Mouse (Mus musculus) midbrain, embryonic 16.5 days (tissue): ENCODE data around the gene Rnf157. TPM values are rescaled to one million over a fixed set of nuclear protein-coding genes. Genes with fewer than 3 reads are reported as not detected.

ENCODE experiments used
- ATAC-seq: fragments of 200-750 bp; cut with Nextera tagmentation; 2 replicates; pipeline ENCODE4 v1.8.0; 2017; ENCODE audit warnings: moderate TSS enrichment
- H3K27ac ChIP-seq: fragments of 300-500 bp; sonication (generic); 2 replicates; pipeline ENCODE4 v1.5.1; 2014; ENCODE audit warnings: mild to moderate bottlenecking, low read length, mixed read lengths
- H3K27me3 ChIP-seq: fragments of 300-500 bp; sonication (generic); 2 replicates; pipeline ENCODE4 v1.6.1; 2014; ENCODE audit warnings: low read depth, low read length, mixed read lengths; ENCODE audit not compliant: control insufficient read depth, insufficient read depth
- H3K36me3 ChIP-seq: fragments of 300-500 bp; sonication (generic); 2 replicates; pipeline ENCODE4 v1.6.1; 2014; ENCODE audit warnings: mild to moderate bottlenecking, low read length, moderate library complexity, mixed read lengths; ENCODE audit not compliant: control insufficient read depth, insufficient read depth
- H3K4me1 ChIP-seq: fragments of 300-500 bp; sonication (generic); 2 replicates; pipeline ENCODE4 v1.6.1; 2014; ENCODE audit warnings: mild to moderate bottlenecking, low read length, mixed read lengths; ENCODE audit not compliant: control insufficient read depth, insufficient read depth
- H3K4me2 ChIP-seq: fragments of 300-500 bp; sonication (generic); 2 replicates; pipeline ENCODE4 v1.6.1; 2014; ENCODE audit warnings: mild to moderate bottlenecking, low read length, mixed read lengths
- H3K4me3 ChIP-seq: fragments of 300-500 bp; sonication (generic); 2 replicates; pipeline ENCODE4 v1.5.1; 2014; ENCODE audit warnings: low read depth, mild to moderate bottlenecking, low read length, moderate library complexity, mixed read lengths
- H3K9ac ChIP-seq: fragments of 300-500 bp; sonication (generic); 2 replicates; pipeline ENCODE4 v1.6.1; 2014; ENCODE audit warnings: low read depth, low read length, mixed read lengths
- H3K9me3 ChIP-seq: fragments of 300-500 bp; sonication (generic); replicated peaks from 2 replicates; pipeline ENCODE4 v1.6.1; 2014; ENCODE audit warnings: mild to moderate bottlenecking, low read length, mixed read lengths; ENCODE audit not compliant: control insufficient read depth, poor library complexity, severe bottlenecking
- WGBS: fragments of 180-500 bp; shearing (Covaris S2); extraction: QIAGEN DNeasy Blood & Tissue Kit; methylation state at CpG from one replicate; pipeline ENCODE4 v1.1.7; 2014; 5-methylcytosine and 5-hydroxymethylcytosine counted together
- polyA plus RNA-seq: library from polyadenylated mRNA; unstranded; fragments of >200 nt; fragmentation: Nextera tagmentation; extraction: Ambion mirVana; gene quantifications from 2 replicates; pipeline ENCODE4 v1.2.1, GENCODE M21; 2015

Gene Rnf157
- polyA plus RNA-seq, 1 experiment from 2014 or later, result 32.3 TPM

GRCm38 (mm10) chr11:116380767-116381166 lies 32.1 kb downstream of the Rnf157 start:
- no peaks in the 10 kb centered on the region for H3K27me3 ChIP-seq
- no peak for ATAC-seq
- H3K4me2 ChIP-seq, result no peak overlapping the region
- 92% methylated on average over 7 of the region's 7 CpGs for WGBS
- no peak overlapping the region for H3K9ac ChIP-seq
- no peaks in the 10 kb centered on the region for H3K4me1 ChIP-seq
- H3K4me3 ChIP-seq, result no peak overlapping the region
- H3K36me3 ChIP-seq, result peaks cover 2% of the 10 kb centered on the region
- no peak overlapping the region for H3K27ac ChIP-seq
- no peaks in the 10 kb centered on the region for H3K9me3 ChIP-seq

- Histone ChIP-seq H3K9ac (no peak overlapping the region), H3K36me3 (peaks cover 2% of the 10 kb centered on the region), H3K4me3 (no peak overlapping the region), H3K27me3 (no peaks in the 10 kb centered on the region), H3K4me1 (no peaks in the 10 kb centered on the region), H3K4me2 (no peak overlapping the region), H3K27ac (no peak overlapping the region), H3K9me3 (no peaks in the 10 kb centered on the region)
- no peak for ATAC-seq
- WGBS, result 90% methylated on average over 6 of the region's 6 CpGs
Measured at GRCm38 (mm10) chr11:116379530-116379929, 33.3 kb downstream of the Rnf157 start.

- no peak overlapping the region for H3K4me2 ChIP-seq
- no peak overlapping the region for H3K9ac ChIP-seq
- H3K27me3 ChIP-seq, result no peaks in the 10 kb centered on the region
- no peaks in the 10 kb centered on the region for H3K9me3 ChIP-seq
- H3K27ac ChIP-seq, result no peak overlapping the region
- H3K4me1 ChIP-seq, result no peaks in the 10 kb centered on the region
- WGBS, result 84% methylated on average over 7 of the region's 7 CpGs
- peaks cover 2% of the 10 kb centered on the region for H3K36me3 ChIP-seq
- ATAC-seq, result no peak
- H3K4me3 ChIP-seq, result no peak overlapping the region
Measured at GRCm38 (mm10) chr11:116376945-116377661, 35.7 kb downstream of the Rnf157 start.

- H3K9ac ChIP-seq, result no peak overlapping the region
- no peak for ATAC-seq
- H3K4me3 ChIP-seq, result no peak overlapping the region
- WGBS, result 92% methylated on average over 4 of the region's 4 CpGs
- H3K27ac ChIP-seq, result no peak overlapping the region
- no peaks in the 10 kb centered on the region for H3K27me3 ChIP-seq
- H3K4me2 ChIP-seq, result no peak overlapping the region
- H3K4me1 ChIP-seq, result no peaks in the 10 kb centered on the region
- no peaks in the 10 kb centered on the region for H3K9me3 ChIP-seq
- H3K36me3 ChIP-seq, result no peaks in the 10 kb centered on the region
Measured at GRCm38 (mm10) chr11:116371894-116372450, 40.9 kb downstream of the Rnf157 start.

- no peak overlapping the region for H3K4me3 ChIP-seq
- 69% methylated on average over 5 of the region's 5 CpGs for WGBS
- no peak overlapping the region for H3K27ac ChIP-seq
- H3K27me3 ChIP-seq, result no peaks in the 10 kb centered on the region
- no peak overlapping the region for H3K9ac ChIP-seq
- H3K9me3 ChIP-seq, result no peaks in the 10 kb centered on the region
- peaks cover 3% of the 10 kb centered on the region; the same call in 1 of the 2 replicates for H3K4me1 ChIP-seq
- ATAC-seq, result no peak
- no peak overlapping the region for H3K4me2 ChIP-seq
- no peaks in the 10 kb centered on the region for H3K36me3 ChIP-seq
Measured at GRCm38 (mm10) chr11:116369633-116370032, 43.2 kb downstream of the Rnf157 start.

- Histone ChIP-seq H3K27ac (no peak overlapping the region), H3K9ac (no peak overlapping the region), H3K4me3 (no peak overlapping the region), H3K27me3 (no peaks in the 10 kb centered on the region), H3K9me3 (no peaks in the 10 kb centered on the region), H3K4me1 (peaks cover 3% of the 10 kb centered on the region; the same call in 1 of the 2 replicates), H3K4me2 (no peak overlapping the region), H3K36me3 (no peaks in the 10 kb centered on the region)
- ATAC-seq, result no peak
- 93% methylated on average over 14 of the region's 14 CpGs for WGBS
Measured at GRCm38 (mm10) chr11:116369051-116369450, 43.8 kb downstream of the Rnf157 start.

GRCm38 (mm10) chr11:116368116-116368515 lies 44.7 kb downstream of the Rnf157 start:
- Histone ChIP-seq H3K4me1 (peaks cover 3% of the 10 kb centered on the region; the same call in 1 of the 2 replicates), H3K9ac (no peak overlapping the region), H3K4me3 (no peak overlapping the region), H3K36me3 (no peaks in the 10 kb centered on the region), H3K27me3 (no peaks in the 10 kb centered on the region), H3K9me3 (no peaks in the 10 kb centered on the region), H3K4me2 (no peak overlapping the region), H3K27ac (no peak overlapping the region)
- WGBS, result 16% methylated on average over 9 of the region's 9 CpGs
- ATAC-seq, result 0 out of 2 replicates have a peak, but pooled peaks have one; percentile 60

- no peak for ATAC-seq
- 81% methylated on average over 1 of the region's 1 CpGs for WGBS
- Histone ChIP-seq H3K27me3 (no peaks in the 10 kb centered on the region), H3K9me3 (no peaks in the 10 kb centered on the region), H3K36me3 (no peaks in the 10 kb centered on the region), H3K4me1 (peaks cover 3% of the 10 kb centered on the region; the same call in 1 of the 2 replicates), H3K27ac (no peak overlapping the region), H3K4me2 (no peak overlapping the region), H3K4me3 (no peak overlapping the region), H3K9ac (no peak overlapping the region)
Measured at GRCm38 (mm10) chr11:116366647-116367046, 46.2 kb downstream of the Rnf157 start.

- H3K4me3 ChIP-seq, result no peak overlapping the region
- H3K36me3 ChIP-seq, result 0 out of 2 replicates have a peak, but pooled peaks cover 2% of the 10 kb centered on the region
- H3K27me3 ChIP-seq, result no peaks in the 10 kb centered on the region
- H3K27ac ChIP-seq, result no peak overlapping the region
- no peaks in the 10 kb centered on the region for H3K9me3 ChIP-seq
- ATAC-seq, result no peak
- no peak overlapping the region for H3K4me2 ChIP-seq
- H3K4me1 ChIP-seq, result peaks cover 3% of the 10 kb centered on the region; the same call in 1 of the 2 replicates
- no peak overlapping the region for H3K9ac ChIP-seq
- WGBS, result 91% methylated on average over 2 of the region's 2 CpGs
Measured at GRCm38 (mm10) chr11:116366124-116366523, 46.7 kb downstream of the Rnf157 start.
